Mouse (Mus musculus) E14TG2a.4 (cell line): ENCODE measurements around the gene Pih1d1.
A peak's percentile ranks its signal among the peaks of the same experiment; 100 is the strongest.

Experiments
- CTCF ChIP-seq: conservative IDR thresholded peaks from 2 replicates; pipeline ENCODE4 v1.5.1; 2014; ENCODE audit warnings: low read length
- NANOG ChIP-seq: IDR thresholded peaks from 2 replicates; pipeline ENCODE4 v1.6.1; 2014; ENCODE audit warnings: borderline replicate concordance, low read length, mixed read lengths
- POU5F1 ChIP-seq: IDR thresholded peaks from 2 replicates; pipeline ENCODE4 v1.6.1; 2014; ENCODE audit warnings: low read length, borderline replicate concordance

DNA sequence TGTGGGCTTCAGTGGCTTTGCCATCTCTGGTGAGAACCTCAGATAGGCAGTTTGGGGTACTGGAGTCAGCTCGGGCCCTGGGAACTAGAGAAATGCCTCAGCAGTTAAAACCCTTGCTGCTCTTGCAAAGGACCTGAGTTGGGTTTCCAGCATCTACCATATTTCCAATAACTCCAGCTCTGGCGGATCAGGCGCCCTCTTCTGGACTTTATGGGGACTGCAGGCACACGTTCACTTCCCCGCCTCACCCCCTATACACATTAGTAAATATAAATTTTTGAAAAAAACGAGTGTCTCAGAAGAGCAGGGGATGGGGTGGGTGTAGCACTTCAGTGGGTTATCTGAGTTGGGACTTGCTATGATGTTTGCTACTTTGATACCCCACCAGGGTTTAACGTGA lies 18.9 kb downstream of the Pih1d1 start:
- TF ChIP-seq CTCF (peak; percentile 95), POU5F1 (no peak), NANOG (no peak)
